Mouse (Mus musculus): ENCODE data around the gene Uba52.

DNA sequence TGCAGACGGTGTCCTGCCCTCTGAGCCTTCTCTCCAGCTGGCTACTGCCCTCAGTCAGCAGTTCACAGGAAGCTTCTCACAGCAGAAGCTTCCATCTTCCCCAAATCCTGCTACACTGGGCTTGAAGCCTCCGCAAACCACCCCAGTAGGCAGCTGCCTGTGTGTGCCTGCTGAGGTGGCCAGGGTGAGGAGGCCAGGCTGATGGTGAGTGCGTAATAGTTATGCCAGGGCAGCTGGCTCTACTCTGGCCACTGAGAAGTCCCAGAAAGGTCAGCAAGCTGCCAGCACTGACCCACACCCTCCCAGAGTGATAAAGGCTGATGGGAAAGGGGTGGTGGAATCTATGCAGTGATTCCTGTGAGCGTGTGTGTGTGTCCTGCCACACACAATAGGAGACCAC is 44.3 kb downstream of the Uba52 start:
- TF ChIP-seq CTCF (IDR thresholded peaks at IDR 0.05; ENCODE audit: extremely low read depth, insufficient read length, insufficient replicate concordance, low read depth, low read length) (no peak), POLR2A (IDR thresholded peaks at IDR 0.05; ENCODE audit: low read depth, low read length) (no peak)
